Mouse (Mus musculus) liver, adult 2 months (tissue): Measurements from ENCODE around the gene Tmem50a. TPM values are rescaled to one million over a fixed set of nuclear protein-coding genes. Genes with fewer than 3 reads are reported as not detected.

ENCODE experiments used
- DNase-seq: peaks from one replicate; pipeline ENCODE4 v3.0.0-alpha.2; 2011; ENCODE audit warnings: low read depth, low spot score; ENCODE audit errors: extremely low read depth
- H3K27ac ChIP-seq: fragments of 200-500 bp; replicated peaks from 2 replicates; pipeline ENCODE4 v1.5.1; 2012; ENCODE audit warnings: low read depth, mild to moderate bottlenecking, control low read depth, inconsistent platforms, low read length; ENCODE audit not compliant: insufficient read depth
- H3K27me3 ChIP-seq: fragments of 200-500 bp; 2 replicates; pipeline ENCODE4 v1.6.1; 2012; ENCODE audit warnings: mild to moderate bottlenecking, moderate library complexity, low read length, inconsistent platforms; ENCODE audit not compliant: control insufficient read depth, insufficient read depth
- H3K36me3 ChIP-seq: fragments of 200-500 bp; 2 replicates; pipeline ENCODE4 v1.6.1; 2012; ENCODE audit warnings: low read length, inconsistent platforms; ENCODE audit not compliant: control insufficient read depth, insufficient read depth
- H3K4me1 ChIP-seq: fragments of 200-500 bp; 2 replicates; pipeline ENCODE4 v1.6.1; 2011; ENCODE audit warnings: low read length; ENCODE audit not compliant: control insufficient read depth, insufficient read depth
- H3K4me3 ChIP-seq: fragments of 200-500 bp; 2 replicates; pipeline ENCODE4 v1.5.1; 2011; ENCODE audit warnings: low read depth, mild to moderate bottlenecking, control low read depth, low read length, moderate library complexity; ENCODE audit not compliant: insufficient read depth
- H3K79me2 ChIP-seq: fragments of 200-500 bp; 2 replicates; pipeline ENCODE4 v1.6.1; 2012; ENCODE audit warnings: inconsistent platforms, mild to moderate bottlenecking, low read length, moderate library complexity; ENCODE audit not compliant: control insufficient read depth, insufficient read depth
- H3K9ac ChIP-seq: fragments of 200-500 bp; 2 replicates; pipeline ENCODE4 v1.6.1; 2012; ENCODE audit warnings: low read depth, mild to moderate bottlenecking, control low read depth, inconsistent platforms, low read length
- CTCF ChIP-seq: fragments of 200-500 bp; IDR thresholded peaks from 2 replicates; pipeline ENCODE4 v1.5.1; 2011; ENCODE audit warnings: low read depth, low read length, control low read depth
- POLR2A ChIP-seq: fragments of 200-500 bp; IDR thresholded peaks from 2 replicates; pipeline ENCODE4 v1.6.1; 2011; ENCODE audit warnings: low read length, control low read depth; ENCODE audit not compliant: insufficient read depth; ENCODE audit errors: extremely low read depth
- WGBS: fragments of 180-500 bp; shearing (Covaris S2); methylation state at CpG from one replicate; pipeline ENCODE4 v1.1.7; 2018; 5-methylcytosine and 5-hydroxymethylcytosine counted together
- polyA plus RNA-seq: library from polyadenylated mRNA; depleted of rRNA; stranded (reverse); fragments of >200 nt; gene quantifications from 2 replicates; pipeline ENCODE4 v1.2.3, GENCODE M21; 2012
- total RNA-seq: library from RNA; depleted of rRNA; stranded (reverse); fragments of >200 nt; gene quantifications from 2 replicates; pipeline ENCODE4 v1.2.3, GENCODE M21; 2014

Tmem50a gene
- total and polyA plus RNA-seq, 2 experiments = 90.6 to 115 TPM

- DNase-seq = no peak
- no peak for TF ChIP-seq CTCF
- no peak for TF ChIP-seq POLR2A
- H3K27me3 ChIP-seq = no peaks in the 10 kb centered on the region
- H3K79me2 ChIP-seq = no peaks in the 10 kb centered on the region
- no peak overlapping the region for H3K4me3 ChIP-seq
- 24% methylated on average over 16 of the region's 16 CpGs for WGBS
- no peaks in the 10 kb centered on the region for H3K36me3 ChIP-seq
- H3K4me1 ChIP-seq = no peaks in the 10 kb centered on the region
- H3K9ac ChIP-seq = no peak overlapping the region
- H3K27ac ChIP-seq = no peak overlapping the region
Observed at GRCm38 (mm10) chr4:134869068-134869730, 45.6 kb downstream of the Tmem50a start.

- Histone ChIP-seq H3K27ac (no peak overlapping the region), H3K9ac (no peak overlapping the region), H3K27me3 (no peaks in the 10 kb centered on the region), H3K36me3 (no peaks in the 10 kb centered on the region), H3K4me1 (no peaks in the 10 kb centered on the region), H3K79me2 (no peaks in the 10 kb centered on the region), H3K4me3 (no peak overlapping the region)
- no peak for DNase-seq
- TF ChIP-seq CTCF (no peak), POLR2A (no peak)
- WGBS = 47% methylated on average over 9 of the region's 9 CpGs
Observed at GRCm38 (mm10) chr4:134868490-134868889, 46.3 kb downstream of the Tmem50a start.

GRCm38 (mm10) chr4:134868065-134868464 is 46.8 kb downstream of the Tmem50a start:
- H3K9ac ChIP-seq = no peak overlapping the region

GRCm38 (mm10) chr4:134867661-134868060 is 47.2 kb downstream of the Tmem50a start:
- TF ChIP-seq POLR2A = no peak
- TF ChIP-seq CTCF = no peak
- 90% methylated on average over 8 of the region's 8 CpGs for WGBS
- DNase-seq = no peak
- no peaks in the 10 kb centered on the region for H3K4me1 ChIP-seq
- no peak overlapping the region for H3K27ac ChIP-seq
- H3K27me3 ChIP-seq = no peaks in the 10 kb centered on the region
- H3K36me3 ChIP-seq = no peaks in the 10 kb centered on the region
- no peaks in the 10 kb centered on the region for H3K79me2 ChIP-seq
- H3K4me3 ChIP-seq = no peak overlapping the region
- H3K9ac ChIP-seq = no peak overlapping the region

More at GRCm38 (mm10) chr4:134868065-134868464, 46.8 kb downstream of the Tmem50a start:
- Histone ChIP-seq H3K36me3 (no peaks in the 10 kb centered on the region), H3K27me3 (no peaks in the 10 kb centered on the region), H3K27ac (no peak overlapping the region), H3K4me1 (no peaks in the 10 kb centered on the region), H3K79me2 (no peaks in the 10 kb centered on the region), H3K4me3 (no peak overlapping the region)
- DNase-seq = no peak
- WGBS = 84% methylated on average over 10 of the region's 10 CpGs
- no peak for TF ChIP-seq POLR2A
- no peak for TF ChIP-seq CTCF

- Histone ChIP-seq H3K36me3 (no peaks in the 10 kb centered on the region), H3K4me1 (no peaks in the 10 kb centered on the region), H3K4me3 (no peak overlapping the region), H3K79me2 (no peaks in the 10 kb centered on the region), H3K27me3 (no peaks in the 10 kb centered on the region), H3K9ac (no peak overlapping the region), H3K27ac (no peak overlapping the region)
- no peak for DNase-seq
- WGBS = 92% methylated on average over 8 of the region's 8 CpGs
- no peak for TF ChIP-seq CTCF
- no peak for TF ChIP-seq POLR2A
Observed at GRCm38 (mm10) chr4:134867213-134867612, 47.6 kb downstream of the Tmem50a start.

- H3K4me3 ChIP-seq = no peak overlapping the region
- H3K27me3 ChIP-seq = no peaks in the 10 kb centered on the region
- no peak for TF ChIP-seq CTCF
- WGBS = 83% methylated on average over 5 of the region's 5 CpGs
- no peaks in the 10 kb centered on the region for H3K79me2 ChIP-seq
- H3K36me3 ChIP-seq = no peaks in the 10 kb centered on the region
- no peaks in the 10 kb centered on the region for H3K4me1 ChIP-seq
- no peak overlapping the region for H3K9ac ChIP-seq
- no peak for DNase-seq
- no peak overlapping the region for H3K27ac ChIP-seq
Observed at GRCm38 (mm10) chr4:134865789-134866188, 49.0 kb downstream of the Tmem50a start.
